Mouse (Mus musculus) cerebellum, postnatal 25 days (tissue): Measurements from ENCODE around the gene Grip2.
A peak's percentile ranks its signal among the peaks of the same experiment; 100 is the strongest.

Experiments
- DNase-seq, 2 experiments: peaks; one replicate each; pipeline ENCODE4 v3.0.0; 2021; ENCODE audit warnings: mixed read lengths in 2 of 2

Gene Grip2

GRCm38 (mm10) chr6:91827016-91827570 is at the start of gene Grip2:
Grip2 (minus strand) TSS chr6:91827250.
- DNase-seq, result no peak

DNA sequence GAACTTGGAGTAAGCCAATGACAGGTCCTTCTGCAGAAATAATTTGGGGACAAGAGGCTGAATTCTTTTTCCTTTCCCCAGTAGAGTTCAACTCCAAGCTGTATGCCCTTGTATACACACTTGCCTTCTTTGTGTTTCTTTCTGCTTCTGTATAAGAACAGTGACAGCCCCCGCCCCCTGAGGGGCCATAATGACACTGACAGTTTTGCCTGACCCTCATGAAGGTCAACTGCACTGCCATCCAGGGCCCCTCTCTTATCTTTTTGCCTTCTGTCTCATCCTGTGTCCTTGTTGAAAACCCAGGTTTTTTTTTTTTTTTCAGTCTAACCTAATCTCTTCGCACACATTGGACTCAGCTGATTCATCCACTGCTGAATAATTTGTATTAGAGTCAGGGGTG is 45.7 kb upstream of the Grip2 start:
- no peak for DNase-seq

GRCm38 (mm10) chr6:91868091-91868490 is 41.0 kb upstream of the Grip2 start:
- no peak for DNase-seq

- no peak for DNase-seq
These were observed 38.6 kb upstream of the Grip2 start for GRCm38 (mm10) chr6:91865601-91866000.

- no peak for DNase-seq
These were observed 37.5 kb upstream of the Grip2 start for GRCm38 (mm10) chr6:91864595-91864994.

GRCm38 (mm10) chr6:91862848-91863247 is 35.8 kb upstream of the Grip2 start:
- DNase-seq, result no peak

- no peak for DNase-seq
These were observed 31.3 kb upstream of the Grip2 start for GRCm38 (mm10) chr6:91858339-91858738.

DNA sequence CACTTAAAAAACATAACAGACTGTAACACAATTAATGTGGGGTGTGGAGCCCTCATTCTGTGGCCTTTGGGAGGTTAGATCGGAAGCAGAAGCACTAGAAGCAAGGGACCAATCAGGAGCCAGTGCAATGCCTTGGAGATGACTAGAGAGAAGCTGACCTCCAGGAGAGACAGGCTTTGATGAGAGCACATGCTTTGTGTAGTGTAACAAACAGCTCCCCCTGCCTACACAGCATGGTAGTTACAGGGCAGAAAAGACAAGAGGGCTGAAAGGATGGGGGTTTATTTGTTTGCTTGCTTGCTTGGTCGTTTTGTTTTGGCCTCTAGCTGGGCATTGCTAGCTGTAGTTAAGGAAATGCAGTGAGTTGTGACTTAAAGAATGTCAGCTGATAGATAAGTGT is 25.5 kb upstream of the Grip2 start:
- DNase-seq, result peak; percentile 25 to 59

DNA sequence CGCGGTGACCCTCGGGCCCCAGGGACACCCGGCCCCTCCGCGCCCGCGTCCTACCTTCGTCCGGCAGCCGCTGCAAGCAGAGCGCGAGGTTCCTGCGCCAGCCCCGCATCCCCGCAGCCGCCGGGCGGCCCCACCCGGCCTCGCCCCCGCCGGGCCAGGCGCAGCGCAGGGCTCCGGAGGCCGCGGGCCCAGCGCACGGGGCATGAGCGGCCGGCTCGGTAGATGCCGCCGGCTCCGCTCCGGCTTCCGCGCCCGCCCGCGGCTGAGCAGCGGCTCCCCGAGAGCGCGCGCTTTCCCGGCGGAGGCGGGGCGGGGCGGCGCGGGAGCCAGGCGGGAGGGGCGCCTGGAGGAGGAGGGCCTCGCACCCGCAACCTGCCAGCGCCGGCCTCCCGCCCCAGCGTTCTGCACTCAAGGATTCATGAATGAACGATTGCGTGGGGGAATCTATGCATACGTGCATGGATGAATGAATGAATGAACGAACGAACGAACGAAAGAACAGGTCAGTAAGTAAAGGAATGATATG is 16.6 kb upstream of the Grip2 start:
- peak in 1 of 2 experiments; percentile 56 for DNase-seq

- DNase-seq, result peak; percentile 26 to 43
These were observed 16.0 kb upstream of the Grip2 start for GRCm38 (mm10) chr6:91842897-91843627.

DNA sequence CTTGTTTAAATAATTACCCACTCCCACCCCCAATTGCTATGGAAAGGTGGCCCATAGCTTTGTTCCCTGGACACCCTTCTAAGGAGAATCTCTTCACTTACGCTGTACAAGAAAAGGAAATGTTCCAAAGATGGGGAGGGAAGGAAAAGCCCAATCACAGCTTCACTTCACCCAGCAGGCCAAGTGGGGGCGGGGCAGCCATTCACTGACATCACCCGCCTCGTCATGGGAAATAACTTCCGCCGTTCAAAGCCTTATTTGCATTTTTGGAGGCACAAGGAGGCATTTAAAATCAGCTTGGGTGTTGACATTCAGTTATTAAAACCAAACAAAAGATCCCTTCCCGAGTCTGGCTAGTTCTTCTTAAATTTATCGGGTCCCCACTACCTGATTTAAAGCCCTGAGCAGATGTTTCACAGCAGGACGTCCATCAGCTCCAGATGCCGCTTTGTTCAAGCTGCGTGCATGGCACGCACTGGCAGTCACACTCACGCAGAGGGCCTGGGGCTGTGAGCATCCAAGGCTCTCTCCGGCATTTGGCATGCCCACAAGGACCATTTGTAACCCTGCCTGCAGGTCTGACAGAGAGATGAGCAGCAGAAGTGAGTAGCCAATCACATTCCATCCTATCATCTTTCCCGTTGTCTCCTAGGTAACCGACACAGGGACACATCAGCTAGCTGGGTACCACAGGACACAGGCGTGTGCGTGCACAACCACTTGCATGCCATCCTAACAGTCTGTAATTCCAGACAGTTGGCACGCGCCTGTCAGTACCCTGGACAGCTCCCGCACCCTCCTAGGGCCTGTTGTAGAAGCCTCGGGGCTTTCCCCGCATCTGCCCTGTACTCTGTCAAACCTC is 12.2 kb upstream of the Grip2 start:
- peak in 1 of 2 experiments; percentile 51 for DNase-seq

- DNase-seq, result no peak
These were observed 5.9 kb upstream of the Grip2 start for GRCm38 (mm10) chr6:91832863-91833440.

GRCm38 (mm10) chr6:91827926-91828325 is 876 bp upstream of the Grip2 start:
- no peak for DNase-seq

- DNase-seq, result no peak
These were observed 8.8 kb downstream of the Grip2 start for GRCm38 (mm10) chr6:91818271-91818670.

- DNase-seq, result no peak
These were observed 11.1 kb downstream of the Grip2 start for GRCm38 (mm10) chr6:91815976-91816375.

- DNase-seq, result peak; percentile 74 to 83
These were observed 13.4 kb downstream of the Grip2 start for GRCm38 (mm10) chr6:91813611-91814010.

- no peak for DNase-seq
These were observed 17.0 kb downstream of the Grip2 start for GRCm38 (mm10) chr6:91810007-91810406.

DNA sequence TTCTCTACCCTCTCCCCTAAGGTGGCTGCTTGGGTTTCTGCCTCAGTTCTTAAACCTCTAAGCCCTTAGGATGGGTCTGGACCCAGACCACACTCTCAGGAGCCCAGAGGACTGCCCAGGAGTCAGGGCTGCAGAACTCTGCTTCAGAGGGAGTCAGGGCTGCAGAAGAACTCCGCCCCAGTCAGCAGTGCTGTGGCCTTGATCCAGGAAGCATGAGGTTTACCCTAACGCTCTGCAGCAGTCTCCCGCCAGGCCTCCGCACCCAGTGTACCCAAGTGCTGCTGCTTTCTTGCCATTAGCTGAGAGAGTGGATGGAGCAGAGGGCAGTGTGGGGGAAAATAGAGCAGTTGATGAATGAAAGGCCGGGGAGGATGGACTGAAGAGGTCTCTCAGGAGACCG is 19.0 kb downstream of the Grip2 start:
- DNase-seq, result no peak

DNA sequence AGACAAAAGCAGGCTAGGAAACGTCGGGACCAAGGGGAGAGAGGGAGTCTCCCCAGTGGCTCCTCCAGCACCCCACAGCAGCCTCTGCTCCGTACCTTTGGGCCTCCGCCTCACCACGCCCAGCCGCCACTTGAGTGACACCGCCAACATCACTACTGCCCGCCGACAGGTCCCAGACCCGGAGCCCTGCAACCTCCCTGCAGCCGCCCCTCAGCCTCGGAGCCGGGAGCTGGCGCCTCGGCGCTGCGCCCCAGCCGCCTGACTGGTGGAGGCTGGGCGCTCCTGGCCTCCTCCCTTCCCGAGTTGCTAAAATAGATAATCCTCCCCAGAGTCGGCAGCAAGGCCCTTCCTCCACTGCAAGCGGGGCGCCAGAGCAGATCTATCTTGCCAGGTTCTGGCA is 19.9 kb downstream of the Grip2 start:
- no peak for DNase-seq

GRCm38 (mm10) chr6:91804177-91804576 is 22.9 kb downstream of the Grip2 start:
- DNase-seq, result peak; percentile 66 to 73

GRCm38 (mm10) chr6:91798496-91798895 is 28.6 kb downstream of the Grip2 start:
- peak; percentile 75 to 81 for DNase-seq

GRCm38 (mm10) chr6:91796736-91797135 is 30.3 kb downstream of the Grip2 start:
- DNase-seq, result no peak

DNA sequence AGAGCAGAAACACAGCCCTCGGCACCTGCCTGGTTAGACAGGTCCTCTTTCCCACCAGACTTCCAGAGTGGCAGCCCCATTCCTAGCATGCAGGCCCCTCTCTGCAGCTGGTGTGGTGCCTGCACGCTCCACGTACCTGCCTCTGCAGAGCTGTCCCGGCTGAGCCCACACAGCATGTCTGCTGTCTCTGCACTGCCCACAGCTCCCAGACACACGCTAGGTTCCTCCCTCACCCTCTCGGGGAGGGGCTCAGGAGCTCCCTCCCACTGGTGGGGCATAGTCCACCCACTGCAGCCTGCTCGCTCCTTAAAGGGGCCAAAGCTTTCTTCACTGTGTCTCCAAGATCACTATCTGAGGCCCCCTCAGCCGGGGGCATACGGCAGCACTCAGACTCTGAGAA is 31.0 kb downstream of the Grip2 start:
- DNase-seq, result no peak
